Mouse (Mus musculus): Measurements from ENCODE around the gene Usmg5. TPM values are rescaled to one million over a fixed set of nuclear protein-coding genes. Genes with fewer than 3 reads are reported as not detected.

Usmg5 gene
- total and polyA plus RNA-seq, 2 experiments from 2014 or later: 1,537 to 5,899 TPM

DNA sequence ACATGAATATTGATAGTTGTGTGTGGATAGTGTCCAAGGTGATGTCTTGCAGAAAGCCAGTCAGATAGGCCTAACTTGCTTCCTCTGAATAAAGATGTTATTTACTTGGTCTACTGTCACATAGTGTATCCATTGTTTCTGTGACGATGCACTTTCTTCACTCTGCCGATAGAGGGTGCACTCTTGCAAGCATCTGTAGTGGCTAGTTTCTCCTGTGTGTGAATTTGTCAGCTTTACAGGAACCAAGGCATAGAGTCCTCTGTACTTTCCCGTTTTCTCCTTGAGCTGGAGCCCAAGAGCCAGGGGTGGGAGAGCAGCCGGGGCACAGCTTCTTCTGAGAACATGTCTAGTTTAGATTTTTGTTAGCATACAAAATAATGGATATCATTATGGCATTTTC lies 30.6 kb upstream of the Usmg5 start:
- H3K27me3 ChIP-seq (ENCODE audit: control insufficient read depth, insufficient read depth, low read length): no peaks in the 10 kb centered on the region
- 0 out of 2 replicates have a peak, but pooled peaks have one; percentile 30 for ATAC-seq (ENCODE audit: insufficient read depth, low read depth)
- 0 out of 2 replicates have a peak, but pooled peaks cover 6% of the 10 kb centered on the region for H3K4me1 ChIP-seq (ENCODE audit: control insufficient read depth, insufficient read depth)
- DNase-seq (ENCODE audit: low spot score): peak; percentile 57
- peaks cover 54% of the 10 kb centered on the region for H3K36me3 ChIP-seq (replicated peaks; ENCODE audit: control insufficient read depth, insufficient read depth, low read length)
- no peak overlapping the region for H3K27ac ChIP-seq (ENCODE audit: low read depth)
- H3K4me2 ChIP-seq (ENCODE audit: low read depth, low read length): no peak overlapping the region
- no peak overlapping the region for H3K9ac ChIP-seq (replicated peaks; ENCODE audit: low read depth, low read length)
- peak; percentile 85 for TF ChIP-seq CTCF (IDR thresholded peaks at IDR 0.05; ENCODE audit: low read depth)
- TF ChIP-seq EP300 (IDR thresholded peaks at IDR 0.05; ENCODE audit: low read depth): no peak
- H3K4me3 ChIP-seq (ENCODE audit: low read depth, low read length): no peak overlapping the region
- 45% methylated on average over 4 of the region's 4 CpGs for WGBS
- H3K9me3 ChIP-seq (replicated peaks; ENCODE audit: control insufficient read depth, low read length): no peaks in the 10 kb centered on the region

DNA sequence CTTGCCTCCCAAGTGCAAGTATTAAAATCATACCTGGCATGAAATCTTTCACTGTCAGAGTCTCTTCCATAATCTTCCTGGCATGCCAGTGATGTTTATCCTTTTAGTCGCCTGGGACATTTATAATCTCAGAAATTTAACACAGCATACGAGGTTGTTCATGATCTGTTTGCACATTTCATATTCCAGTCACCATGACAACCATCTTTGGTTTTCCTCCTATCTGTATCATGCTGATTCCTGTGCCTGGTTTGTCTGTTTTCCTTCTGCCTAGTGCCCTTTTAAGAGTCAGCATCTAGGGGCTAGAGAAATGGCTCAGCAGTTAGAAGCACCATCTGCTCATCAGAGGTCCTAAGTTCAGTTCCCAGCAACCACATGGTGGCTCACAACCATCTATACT lies 28.2 kb upstream of the Usmg5 start:
- Histone ChIP-seq H3K9me3 (replicated peaks; ENCODE audit: control insufficient read depth, low read length) (no peaks in the 10 kb centered on the region), H3K4me2 (ENCODE audit: low read depth, low read length) (no peak overlapping the region), H3K4me1 (ENCODE audit: control insufficient read depth, insufficient read depth) (no peaks in the 10 kb centered on the region), H3K4me3 (ENCODE audit: low read depth, low read length) (no peak overlapping the region), H3K36me3 (replicated peaks; ENCODE audit: control insufficient read depth, insufficient read depth, low read length) (peaks cover 60% of the 10 kb centered on the region), H3K27ac (ENCODE audit: low read depth) (no peak overlapping the region), H3K9ac (replicated peaks; ENCODE audit: low read depth, low read length) (no peak overlapping the region), H3K27me3 (ENCODE audit: control insufficient read depth, insufficient read depth, low read length) (no peaks in the 10 kb centered on the region)
- TF ChIP-seq EP300 (IDR thresholded peaks at IDR 0.05; ENCODE audit: low read depth) (no peak), CTCF (IDR thresholded peaks at IDR 0.05; ENCODE audit: low read depth) (no peak)
- ATAC-seq (ENCODE audit: insufficient read depth, low read depth) (no peak), DNase-seq (ENCODE audit: low spot score) (no peak)
- 74% methylated on average over 2 of the region's 2 CpGs for WGBS

DNA sequence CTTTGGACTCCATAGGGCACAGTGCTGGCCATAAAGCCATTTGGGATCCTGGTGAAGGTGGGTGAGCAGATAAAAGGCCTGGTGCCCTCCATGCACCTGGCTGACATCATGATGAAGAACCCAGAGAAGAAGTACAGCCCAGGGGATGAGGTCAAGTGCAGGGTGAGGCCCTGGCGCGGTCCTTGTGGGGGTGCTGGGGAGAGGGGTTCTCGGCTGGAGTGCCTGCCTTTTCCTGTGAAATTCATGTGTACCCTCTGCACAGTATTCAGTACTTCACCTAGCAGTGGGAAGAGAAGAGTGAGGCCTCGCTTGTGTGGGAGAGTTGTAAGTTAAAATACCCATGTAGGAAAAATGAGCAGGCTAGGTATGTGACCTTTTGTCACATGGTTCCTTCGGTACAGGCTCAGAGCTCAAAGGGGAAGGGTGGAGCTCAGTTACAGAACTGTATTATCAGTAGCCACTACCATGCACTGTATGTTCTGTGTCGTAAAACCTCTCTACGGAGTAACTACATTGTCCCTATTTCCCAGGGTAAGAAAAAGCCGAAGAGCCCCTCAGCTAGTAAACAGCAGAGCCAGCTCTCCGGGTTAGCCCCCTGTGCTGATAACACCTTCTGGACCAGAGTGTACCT lies 14.3 kb upstream of the Usmg5 start:
- peaks cover 96% of the 10 kb centered on the region for H3K36me3 ChIP-seq (replicated peaks; ENCODE audit: control insufficient read depth, insufficient read depth, low read length)
- WGBS: 76% methylated on average over 9 of the region's 9 CpGs
- H3K4me3 ChIP-seq (ENCODE audit: low read depth, low read length): no peak overlapping the region
- H3K9ac ChIP-seq (replicated peaks; ENCODE audit: low read depth, low read length): no peak overlapping the region
- H3K4me2 ChIP-seq (ENCODE audit: low read depth, low read length): no peak overlapping the region
- DNase-seq (ENCODE audit: low spot score) (no peak), ATAC-seq (ENCODE audit: insufficient read depth, low read depth) (no peak)
- no peaks in the 10 kb centered on the region for H3K9me3 ChIP-seq (replicated peaks; ENCODE audit: control insufficient read depth, low read length)
- H3K27ac ChIP-seq (ENCODE audit: low read depth): no peak overlapping the region
- H3K4me1 ChIP-seq (ENCODE audit: control insufficient read depth, insufficient read depth): no peaks in the 10 kb centered on the region
- TF ChIP-seq EP300 (IDR thresholded peaks at IDR 0.05; ENCODE audit: low read depth) (no peak), CTCF (IDR thresholded peaks at IDR 0.05; ENCODE audit: low read depth) (no peak)
- H3K27me3 ChIP-seq (ENCODE audit: control insufficient read depth, insufficient read depth, low read length): no peaks in the 10 kb centered on the region

DNA sequence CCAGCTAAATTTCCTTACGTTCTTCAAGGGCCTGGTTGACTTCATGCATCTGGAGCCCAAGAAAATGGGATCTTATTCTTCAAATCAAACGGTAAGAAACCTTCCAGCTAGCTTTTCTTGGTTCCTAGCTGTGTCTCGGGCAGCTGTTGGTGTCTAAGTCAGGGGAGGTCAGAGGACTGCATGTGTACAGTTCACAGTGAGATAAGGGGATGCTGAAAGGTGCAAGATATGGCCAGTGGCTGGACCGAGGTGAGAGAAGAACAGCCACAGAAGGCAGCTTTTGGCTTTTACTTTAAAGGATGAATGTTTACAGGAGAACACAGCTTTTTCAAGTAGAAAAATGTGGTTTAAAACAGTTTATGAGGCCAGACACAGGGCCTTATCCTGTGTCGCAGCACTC lies 10.6 kb upstream of the Usmg5 start:
- Histone ChIP-seq H3K36me3 (replicated peaks; ENCODE audit: control insufficient read depth, insufficient read depth, low read length) (peaks cover 94% of the 10 kb centered on the region), H3K9ac (replicated peaks; ENCODE audit: low read depth, low read length) (no peak overlapping the region), H3K4me1 (ENCODE audit: control insufficient read depth, insufficient read depth) (no peaks in the 10 kb centered on the region), H3K4me2 (ENCODE audit: low read depth, low read length) (no peak overlapping the region), H3K27me3 (ENCODE audit: control insufficient read depth, insufficient read depth, low read length) (no peaks in the 10 kb centered on the region), H3K27ac (ENCODE audit: low read depth) (no peak overlapping the region), H3K4me3 (ENCODE audit: low read depth, low read length) (no peak overlapping the region), H3K9me3 (replicated peaks; ENCODE audit: control insufficient read depth, low read length) (no peaks in the 10 kb centered on the region)
- no peak for TF ChIP-seq CTCF (IDR thresholded peaks at IDR 0.05; ENCODE audit: low read depth)
- 69% methylated on average over 5 of the region's 5 CpGs for WGBS
- ATAC-seq (ENCODE audit: insufficient read depth, low read depth) (no peak), DNase-seq (ENCODE audit: low spot score) (no peak)

DNA sequence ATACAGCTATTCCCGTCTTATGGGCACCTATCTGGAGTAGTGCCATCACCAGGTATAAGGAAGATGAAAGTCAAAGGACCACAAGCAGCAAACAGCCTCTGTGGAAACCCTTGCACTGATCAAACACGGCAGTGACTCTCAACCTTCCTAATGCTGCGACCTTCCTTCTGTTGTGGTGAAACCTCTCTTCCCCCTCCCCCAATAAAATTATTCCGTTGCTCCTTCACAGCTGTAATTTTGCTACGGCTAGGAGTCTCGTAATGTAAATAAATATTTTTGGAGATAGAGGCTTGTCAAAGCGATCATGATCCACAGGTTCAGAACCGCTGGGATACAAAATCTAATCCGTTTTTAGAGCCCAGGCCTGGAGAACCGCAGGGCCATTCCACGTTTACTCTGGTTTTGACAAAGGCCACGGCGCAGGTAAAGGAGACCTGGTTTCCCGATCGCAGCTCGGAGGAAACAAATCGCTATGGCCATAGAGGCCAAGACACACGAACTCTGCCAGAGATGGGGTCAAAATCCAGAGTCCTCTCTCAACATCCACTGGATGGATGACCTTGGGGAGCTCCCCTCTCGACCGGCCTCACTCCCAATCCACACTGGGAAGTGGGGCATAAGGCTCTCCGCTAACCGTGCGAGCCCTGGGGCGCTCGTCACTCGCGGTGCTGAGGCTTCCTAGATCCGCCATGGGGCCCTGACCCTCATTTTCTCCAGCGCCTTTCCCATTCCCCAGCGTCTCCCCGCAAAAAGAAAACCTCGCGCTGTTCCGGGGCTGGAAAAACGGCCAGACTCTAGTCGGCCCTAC lies 525 bp downstream of the Usmg5 start:
- under 1% methylated on average over 36 of the region's 36 CpGs for WGBS
- H3K4me2 ChIP-seq (ENCODE audit: low read depth, low read length): peak overlapping the region; percentile 92
- peak overlapping the region; percentile 96 for H3K4me3 ChIP-seq (ENCODE audit: low read depth, low read length)
- H3K36me3 ChIP-seq (replicated peaks; ENCODE audit: control insufficient read depth, insufficient read depth, low read length): peaks cover 44% of the 10 kb centered on the region
- no peaks in the 10 kb centered on the region for H3K9me3 ChIP-seq (replicated peaks; ENCODE audit: control insufficient read depth, low read length)
- H3K4me1 ChIP-seq (ENCODE audit: control insufficient read depth, insufficient read depth): peaks cover 25% of the 10 kb centered on the region
- peak; percentile 64 for ATAC-seq (ENCODE audit: insufficient read depth, low read depth)
- H3K27me3 ChIP-seq (ENCODE audit: control insufficient read depth, insufficient read depth, low read length): no peaks in the 10 kb centered on the region
- H3K9ac ChIP-seq (replicated peaks; ENCODE audit: low read depth, low read length): peak overlapping the region; percentile 98
- no peak for TF ChIP-seq CTCF (IDR thresholded peaks at IDR 0.05; ENCODE audit: low read depth)
- TF ChIP-seq EP300 (IDR thresholded peaks at IDR 0.05; ENCODE audit: low read depth): no peak
- peak; percentile 30 for DNase-seq (ENCODE audit: low spot score)
- peak overlapping the region; percentile 95 for H3K27ac ChIP-seq (ENCODE audit: low read depth)
